Mouse (Mus musculus) spleen, adult 18-20 months (tissue): ENCODE data around the gene Cubn.

ENCODE experiments used
- DNase-seq, 2 experiments: peaks; one replicate each; pipeline ENCODE4 v3.0.0; 2022; ENCODE audit warnings: mixed read lengths in 2 of 2

The Cubn gene

DNA sequence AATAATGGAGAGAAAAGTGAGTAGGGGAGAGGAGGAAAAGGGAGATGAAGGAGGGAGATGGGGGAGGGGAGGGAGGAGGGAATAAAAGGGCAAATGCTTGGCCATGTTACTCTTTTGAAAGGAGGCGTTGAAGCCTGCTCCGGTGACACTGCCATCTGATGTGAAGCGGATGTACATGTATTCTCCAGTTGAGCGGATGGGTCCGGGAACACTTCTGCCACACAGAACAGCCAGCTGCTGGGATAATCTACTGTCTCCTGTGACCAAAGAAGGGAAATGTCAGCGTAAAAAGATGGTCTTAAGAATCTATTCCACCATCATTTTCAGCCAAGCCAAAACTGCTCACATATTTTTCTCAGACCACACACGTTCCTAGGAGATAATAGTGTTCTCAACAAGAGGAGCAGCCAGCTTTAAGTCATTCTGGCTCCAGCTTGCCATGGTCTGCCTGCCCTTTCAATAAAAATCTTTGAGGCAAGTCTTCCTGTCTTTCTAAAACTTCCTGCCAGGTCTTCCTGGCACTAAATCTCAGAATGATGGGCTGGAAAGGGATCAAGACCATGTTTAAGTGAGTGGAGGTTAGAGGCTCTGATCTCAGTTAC is 149.2 kb downstream of the Cubn start:
- no peak for DNase-seq

DNA sequence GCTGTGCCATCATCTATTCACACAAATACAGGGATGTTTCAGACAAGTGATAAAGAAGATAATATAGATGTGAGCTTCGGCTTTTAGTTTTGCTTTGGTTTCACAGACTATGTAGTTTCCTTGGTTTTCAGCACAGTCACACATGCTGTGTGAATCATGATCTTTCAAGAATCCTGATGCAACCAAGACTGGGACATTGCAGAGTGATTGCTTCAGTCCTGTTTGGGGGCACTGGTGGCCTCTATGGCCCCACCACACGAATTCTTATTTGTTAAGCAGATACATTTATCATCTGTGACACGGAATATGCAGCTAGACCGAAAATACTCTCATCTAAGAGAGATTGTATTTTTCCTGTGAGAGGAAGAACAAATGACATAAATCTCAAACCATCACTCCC is 156.2 kb downstream of the Cubn start:
- DNase-seq = no peak

DNA sequence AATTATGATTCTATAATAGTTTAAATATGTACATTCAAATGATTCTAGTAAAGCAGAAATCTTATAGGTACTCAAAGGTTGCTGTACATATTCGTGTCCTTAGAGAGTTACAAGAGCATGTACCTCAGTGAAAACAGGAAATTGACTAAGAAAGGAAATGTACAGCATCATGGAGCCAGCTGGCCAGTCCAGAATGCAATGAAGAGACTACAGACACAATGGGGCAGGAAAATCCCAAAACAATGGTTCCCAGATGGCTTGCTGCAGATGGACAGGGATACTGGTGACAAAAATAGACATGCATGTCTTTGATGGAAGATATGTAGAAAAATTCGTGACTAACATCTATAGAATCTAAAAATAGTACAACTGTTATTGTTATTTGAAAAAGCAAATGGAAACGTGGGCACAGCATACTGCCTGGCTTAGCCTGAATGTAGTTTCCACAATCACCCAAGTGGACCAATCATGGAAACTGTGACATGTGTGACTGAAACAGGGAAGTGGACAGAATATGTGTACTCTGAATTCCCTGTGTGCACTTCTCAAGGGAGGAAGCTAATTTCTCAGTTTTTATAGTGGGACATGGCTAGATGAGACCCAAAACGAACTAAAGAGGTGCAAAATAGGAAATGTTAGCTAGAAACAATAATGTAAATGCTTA is 161.7 kb downstream of the Cubn start:
- no peak for DNase-seq

DNA sequence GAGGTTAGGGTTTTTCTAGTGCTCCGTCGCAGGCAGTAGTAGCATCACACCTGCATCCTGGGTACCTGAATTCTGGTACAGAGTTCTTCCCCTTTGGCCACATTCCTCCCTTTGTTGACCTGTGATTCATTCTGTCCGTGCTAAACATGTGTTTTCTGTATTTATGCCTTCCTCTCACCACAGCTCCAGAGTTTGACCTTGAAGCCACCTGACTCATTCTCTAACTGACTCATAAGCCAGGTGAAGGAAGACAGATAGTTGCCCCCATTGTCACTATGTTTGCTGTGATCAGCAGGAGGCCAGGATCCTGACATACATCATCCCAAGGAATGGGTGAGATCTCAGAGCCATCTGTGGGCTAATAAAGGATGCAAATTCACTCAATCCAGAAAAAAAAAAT is 188.2 kb downstream of the Cubn start:
- no peak for DNase-seq

DNA sequence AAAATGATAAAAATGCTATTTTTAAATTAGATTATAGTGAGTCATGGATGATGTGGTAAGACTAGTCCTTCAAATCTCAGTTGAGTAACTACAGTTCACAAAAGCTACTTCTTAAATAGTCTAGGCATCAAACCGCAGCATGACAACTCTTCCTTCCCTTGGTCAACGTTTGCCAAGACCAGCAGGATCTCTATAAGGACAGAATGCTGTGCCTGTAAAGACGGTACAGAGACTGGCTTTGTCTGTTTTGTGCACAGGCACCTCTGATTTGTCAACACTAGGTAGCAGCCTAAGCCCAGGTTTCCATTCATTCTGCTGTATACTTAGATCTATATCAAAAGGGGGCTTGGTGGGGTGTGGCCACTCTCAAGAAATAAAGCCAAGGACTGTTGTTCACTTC is 192.6 kb downstream of the Cubn start:
- DNase-seq = no peak

DNA sequence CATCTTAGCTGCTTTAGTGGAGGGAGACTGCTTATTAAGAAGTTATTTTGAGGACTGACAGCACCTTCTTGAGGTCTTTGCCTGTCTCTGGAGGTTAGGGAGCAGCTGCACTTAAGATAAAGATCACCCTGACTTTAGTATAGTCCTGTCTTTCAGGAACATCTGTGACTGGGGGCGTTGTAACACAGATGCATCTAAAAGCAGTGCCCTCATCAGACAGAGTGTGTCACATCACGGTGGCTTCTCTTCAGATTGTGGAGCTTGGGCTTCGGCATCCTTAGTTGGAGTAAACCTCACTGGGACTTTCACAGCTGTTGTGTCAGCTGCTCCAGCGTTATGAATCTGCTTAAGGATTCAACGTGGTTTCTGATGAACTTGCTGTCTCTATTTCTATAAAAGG is 193.9 kb downstream of the Cubn start:
- no peak for DNase-seq

DNA sequence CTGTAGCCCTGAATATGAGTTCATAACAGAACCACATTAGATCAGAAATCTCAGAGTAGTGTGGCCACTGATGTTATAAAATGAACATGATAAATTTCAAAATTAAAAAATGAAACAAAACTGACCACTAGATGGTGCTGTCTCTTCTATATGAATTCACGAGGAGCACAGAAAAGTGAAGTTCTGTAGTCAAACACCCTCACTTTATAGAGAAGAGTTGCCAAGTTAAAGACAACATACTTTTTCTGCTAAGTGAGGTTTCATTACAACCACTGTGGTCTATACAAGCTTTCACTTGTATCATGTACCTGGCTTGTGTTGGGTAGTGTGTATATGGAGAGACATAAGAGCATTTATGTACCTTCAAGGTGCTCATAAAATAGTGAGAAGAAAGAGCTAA is 201.0 kb downstream of the Cubn start:
- DNase-seq = no peak

DNA sequence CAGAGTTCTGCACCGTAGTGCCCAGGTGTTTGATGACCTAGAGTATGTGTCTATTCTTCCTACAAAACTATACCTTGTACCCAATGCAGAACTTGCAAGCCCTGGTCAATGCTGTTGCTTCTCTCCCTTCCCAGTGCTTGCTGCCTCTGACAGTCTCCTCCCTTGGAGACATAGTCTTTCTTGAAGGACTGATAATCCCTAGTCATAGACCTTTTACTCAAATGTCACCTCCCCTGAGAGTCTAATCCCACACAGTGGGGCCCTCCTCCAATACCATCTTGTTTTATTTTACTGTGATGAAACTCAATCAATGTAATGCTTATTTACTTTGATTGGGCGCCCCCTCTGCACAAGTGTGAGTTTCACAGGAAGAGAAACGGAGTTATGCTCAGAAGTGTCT is 201.5 kb downstream of the Cubn start:
- no peak for DNase-seq

DNA sequence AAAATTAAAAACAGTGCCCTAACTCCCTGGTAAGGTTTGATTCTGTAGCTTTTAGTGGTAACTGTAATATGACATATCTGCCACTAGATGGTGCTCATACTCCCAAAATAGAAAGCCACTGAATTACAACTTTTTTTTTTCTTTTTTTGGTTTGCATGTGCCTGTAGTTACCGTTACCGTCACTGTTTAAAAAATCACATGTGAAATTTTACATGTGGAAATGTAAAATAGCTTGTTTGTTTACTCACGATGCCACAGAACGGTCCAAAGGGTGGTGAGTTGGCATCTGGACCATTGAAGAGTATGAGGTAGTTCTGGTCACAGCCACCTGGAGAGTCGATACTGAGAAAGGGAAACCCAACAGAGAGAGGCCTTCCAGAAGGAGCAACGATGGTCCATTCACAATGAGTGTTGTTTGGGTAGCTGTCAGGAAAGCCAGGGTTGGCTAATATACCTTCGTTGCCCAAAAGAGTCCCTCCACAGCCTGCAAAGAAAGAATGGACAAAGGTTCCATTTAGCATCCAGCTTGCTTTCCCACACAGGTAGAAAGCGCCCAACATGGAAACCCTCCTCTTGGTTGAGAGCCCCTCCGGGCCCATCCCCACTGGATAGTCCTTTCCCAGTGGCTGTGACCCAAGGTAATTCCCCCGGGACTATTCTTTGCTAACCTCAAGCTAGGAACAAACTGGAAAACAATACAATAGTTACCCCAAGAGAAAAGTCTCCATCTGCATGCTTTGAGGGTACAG is 213.3 kb downstream of the Cubn start:
- DNase-seq = no peak

DNA sequence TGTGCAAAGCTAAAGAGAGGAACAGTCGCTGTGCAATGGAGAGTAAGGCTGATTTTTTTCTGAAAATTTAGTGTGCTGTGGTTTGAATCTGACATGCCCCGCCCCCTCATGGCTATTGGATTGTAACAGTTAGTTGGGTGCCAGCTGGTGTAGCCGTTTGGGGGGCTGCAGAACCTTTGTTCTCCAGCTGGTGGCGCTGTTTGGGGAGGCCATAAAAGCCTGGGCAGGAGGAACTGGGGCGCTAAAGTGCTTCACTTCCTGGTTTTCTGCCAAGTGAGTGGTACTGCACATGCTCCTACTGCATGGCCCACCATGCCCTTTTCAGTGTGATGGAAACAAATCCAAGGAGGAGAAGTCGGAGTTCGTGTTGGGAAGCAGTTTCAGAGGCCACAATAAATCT is 215.7 kb downstream of the Cubn start:
- DNase-seq = no peak

DNA sequence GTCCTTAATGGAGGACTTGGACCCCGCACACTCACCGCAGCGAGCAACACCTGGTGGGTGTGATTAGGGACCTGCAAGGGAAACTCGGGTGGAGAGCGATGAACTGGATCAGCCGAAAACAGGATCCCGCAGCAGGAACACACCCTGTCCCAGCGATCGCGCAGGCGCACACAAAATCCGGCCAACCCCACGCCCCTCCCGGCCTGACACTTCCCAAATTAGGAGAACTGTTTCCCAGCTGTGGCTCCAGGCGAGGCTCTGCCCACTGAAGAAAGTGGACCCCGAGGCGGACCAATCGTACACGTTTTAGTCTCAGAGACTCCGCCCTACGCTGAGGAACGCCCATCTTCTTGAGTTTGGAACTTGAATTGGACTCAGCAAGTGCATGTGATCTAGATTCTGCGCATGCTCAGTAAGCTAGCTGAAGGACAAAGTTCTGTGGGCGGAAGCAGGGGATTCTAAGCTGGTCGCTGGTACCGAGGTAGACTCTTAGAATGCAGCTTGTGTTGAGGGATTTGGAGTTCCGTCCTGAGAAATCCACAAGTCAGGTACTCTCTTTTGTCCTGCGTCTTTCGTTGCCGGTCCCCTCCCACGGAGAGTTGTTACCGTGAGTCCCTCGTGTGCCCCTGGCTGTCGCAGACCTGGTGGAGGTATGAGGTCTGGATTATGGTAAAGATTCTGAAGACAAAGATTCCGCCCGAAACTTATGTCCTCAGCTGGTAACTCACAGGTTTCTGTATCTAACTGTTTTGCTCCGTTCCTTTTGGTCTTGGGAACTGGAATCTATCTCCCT is 220.3 kb downstream of the Cubn start, which contains the start of gene Rsu1:
Gene Rsu1, minus strand, starts transcription at position 251 of the 793 bp plus-strand sequence.
- DNase-seq = peak; percentile 87 to 88

DNA sequence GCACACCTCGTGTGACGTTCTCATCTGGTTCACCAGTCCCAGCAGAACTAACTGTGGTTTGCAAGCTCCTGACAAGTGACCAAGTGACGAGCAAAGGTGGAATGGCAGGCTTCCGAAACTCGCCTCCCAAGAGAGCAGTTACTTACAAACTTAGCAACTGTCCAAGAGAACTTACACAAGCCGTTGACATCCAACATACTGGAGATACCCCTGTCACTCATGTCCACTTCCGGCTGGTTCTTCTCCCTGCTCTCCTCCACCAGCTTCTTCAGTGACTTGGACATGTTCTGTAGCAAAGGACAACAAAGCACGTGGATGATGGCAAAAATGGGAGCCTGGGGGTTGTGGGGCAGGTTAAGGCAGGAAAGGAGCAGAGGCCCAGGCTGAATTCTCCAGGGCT is 220.9 kb downstream of the Cubn start:
- peak in 1 of 2 experiments; percentile 12 for DNase-seq

DNA sequence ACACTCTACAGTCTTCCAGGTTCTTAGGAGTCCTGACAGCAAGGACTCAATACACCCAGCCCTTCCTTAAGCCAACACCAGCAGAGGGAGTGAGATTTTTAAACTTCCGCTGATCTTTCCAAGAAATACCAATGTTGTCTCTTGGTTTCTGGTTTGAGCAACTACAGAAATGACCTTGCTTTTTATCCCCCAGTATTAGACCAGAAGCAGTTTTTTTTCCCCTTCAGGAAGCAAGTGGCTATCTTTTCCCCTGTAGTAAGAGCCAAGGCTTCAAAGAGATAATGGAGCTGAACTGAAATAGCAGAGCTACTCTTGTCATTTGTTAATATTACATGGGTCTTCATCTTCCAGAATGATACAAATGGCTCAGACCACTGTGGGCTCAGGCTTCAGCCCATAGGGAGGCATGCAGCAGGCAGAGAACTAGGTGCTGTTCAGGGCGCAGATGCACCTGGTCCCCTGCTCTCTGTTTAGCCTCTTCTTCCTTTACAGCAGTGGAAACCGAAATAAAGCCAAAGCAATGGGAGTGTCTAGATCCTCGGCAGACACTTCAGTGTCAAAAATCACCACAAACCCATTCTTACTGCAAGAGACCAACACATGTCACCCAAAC is 222.8 kb downstream of the Cubn start:
- no peak for DNase-seq

DNA sequence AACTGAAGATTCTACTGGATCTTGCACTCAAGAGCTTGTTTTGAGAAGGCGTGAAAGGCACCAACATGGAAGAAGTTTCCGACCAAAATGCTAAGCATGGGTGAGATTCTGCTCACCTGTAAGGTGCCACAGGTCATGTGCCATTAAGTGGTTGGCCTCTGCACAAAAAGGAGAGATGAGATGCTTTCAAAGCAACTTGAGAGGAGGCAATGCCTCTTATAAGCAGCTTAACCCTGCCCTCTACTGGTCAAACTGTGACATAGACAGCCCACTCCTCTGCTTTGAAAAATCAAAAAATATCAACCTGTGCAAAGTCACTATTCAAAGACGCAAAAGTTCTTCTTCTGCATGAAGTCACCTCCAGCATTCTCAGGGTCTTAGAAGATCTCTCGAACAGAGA is 226.7 kb downstream of the Cubn start:
- DNase-seq = no peak

DNA sequence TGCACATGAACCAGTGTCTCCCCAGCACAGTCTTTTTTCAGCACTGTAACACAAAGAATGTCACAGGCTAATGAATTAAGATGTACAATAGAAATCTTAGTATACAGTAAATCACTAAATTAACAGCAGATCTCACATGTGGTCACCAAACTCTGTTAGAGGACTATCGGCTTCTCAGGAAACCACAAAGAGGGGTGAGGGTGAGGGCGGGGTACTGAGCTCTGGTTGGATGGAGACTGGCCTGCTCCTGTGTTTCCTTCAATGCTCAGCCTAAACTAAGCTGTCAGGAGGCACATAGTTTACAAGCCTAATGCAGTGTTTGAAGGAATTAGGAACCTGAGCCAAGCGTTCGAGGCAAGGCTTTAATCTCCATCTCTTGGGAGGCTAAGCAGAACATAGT is 228.5 kb downstream of the Cubn start:
- DNase-seq = no peak

DNA sequence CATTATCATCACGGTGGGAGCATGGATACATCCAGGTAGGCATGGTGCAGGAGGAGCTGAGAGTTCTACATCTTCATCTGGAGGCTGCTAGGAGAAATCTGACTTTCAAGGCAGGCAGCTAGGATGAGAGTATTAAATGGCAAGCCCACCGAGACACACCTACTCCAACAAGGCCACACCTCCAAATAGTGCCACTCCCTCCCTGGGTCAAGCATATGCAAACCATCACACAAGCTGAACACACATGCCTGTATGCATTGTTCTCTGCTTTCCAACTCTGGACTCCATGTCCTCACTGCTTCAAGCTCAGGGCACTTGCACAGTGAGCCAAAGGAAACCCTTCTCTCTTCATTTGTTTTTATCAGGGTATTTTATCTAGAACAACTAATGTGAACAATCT is 233.0 kb downstream of the Cubn start:
- no peak for DNase-seq

DNA sequence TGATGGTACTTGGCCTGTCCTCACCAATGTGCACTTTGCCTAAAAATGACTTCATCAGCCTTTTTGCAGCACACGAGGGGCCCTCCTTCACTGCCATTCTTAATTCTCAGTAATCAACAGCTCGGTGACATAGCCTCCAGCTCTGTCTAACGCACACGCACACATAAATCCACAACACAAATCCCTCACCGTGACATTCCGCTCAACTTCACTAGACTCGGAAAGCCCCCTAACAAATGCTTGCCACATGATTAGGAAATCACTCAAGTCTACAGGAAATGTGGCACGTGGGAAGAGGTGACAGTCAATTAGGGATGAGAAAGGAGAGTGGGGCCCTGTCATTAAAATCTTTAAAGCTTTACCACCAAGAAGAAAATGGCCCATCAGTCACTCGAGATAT is 250.9 kb downstream of the Cubn start:
- DNase-seq = no peak

DNA sequence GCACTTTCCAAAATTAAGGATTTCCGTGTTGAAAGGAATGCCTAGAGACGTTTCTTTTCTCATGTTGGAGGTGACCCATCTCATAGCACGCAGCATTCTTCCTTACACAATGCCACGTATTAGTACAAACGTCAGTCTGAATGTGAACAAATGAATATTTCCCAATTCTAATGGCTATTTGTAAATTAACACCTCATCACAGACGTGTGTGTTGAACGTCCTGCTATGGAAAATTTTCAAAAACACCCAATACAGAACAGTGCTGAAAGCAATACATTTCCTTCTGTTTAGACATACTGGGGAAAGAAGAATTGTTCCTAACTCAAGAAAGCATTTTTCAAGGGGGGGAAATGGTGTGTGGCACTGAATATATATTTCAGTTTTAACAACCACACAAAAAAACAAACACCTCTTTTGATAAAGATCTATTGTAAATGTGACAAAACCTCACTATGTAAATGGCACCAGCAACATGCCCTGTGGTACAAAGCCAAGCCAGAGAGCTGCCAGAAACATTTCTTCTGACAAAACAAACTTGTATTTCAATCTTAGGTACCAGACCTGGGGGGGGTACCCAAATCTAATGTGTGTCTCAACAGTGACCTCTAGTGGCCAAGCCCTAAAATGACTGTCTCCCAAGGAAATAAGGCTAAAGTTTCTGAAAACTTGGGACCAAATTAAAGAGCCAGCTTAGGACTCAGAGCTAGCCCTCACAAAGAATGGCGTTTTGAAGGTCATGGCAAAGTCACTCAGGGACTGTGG is 254.3 kb downstream of the Cubn start:
- DNase-seq = peak in 1 of 2 experiments; percentile 32

DNA sequence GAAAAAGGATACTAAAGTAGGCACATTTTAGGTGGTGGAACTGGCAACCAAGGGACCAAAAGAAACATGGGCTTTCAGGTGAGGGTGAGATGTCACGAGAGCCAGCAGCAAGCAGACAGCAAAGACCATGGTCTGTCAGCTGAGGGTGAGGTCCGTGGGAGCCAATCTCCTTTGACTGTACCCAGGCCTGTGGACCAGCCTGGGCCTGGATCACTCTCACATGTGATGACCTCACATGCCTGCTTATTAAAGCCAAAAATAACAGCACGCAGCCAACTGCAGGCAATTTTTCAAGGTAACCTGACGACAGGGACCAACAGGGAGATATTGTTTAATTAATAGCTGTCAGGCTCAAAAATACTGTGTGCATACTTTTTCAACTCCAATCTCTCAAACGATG is 255.9 kb downstream of the Cubn start:
- DNase-seq = no peak

DNA sequence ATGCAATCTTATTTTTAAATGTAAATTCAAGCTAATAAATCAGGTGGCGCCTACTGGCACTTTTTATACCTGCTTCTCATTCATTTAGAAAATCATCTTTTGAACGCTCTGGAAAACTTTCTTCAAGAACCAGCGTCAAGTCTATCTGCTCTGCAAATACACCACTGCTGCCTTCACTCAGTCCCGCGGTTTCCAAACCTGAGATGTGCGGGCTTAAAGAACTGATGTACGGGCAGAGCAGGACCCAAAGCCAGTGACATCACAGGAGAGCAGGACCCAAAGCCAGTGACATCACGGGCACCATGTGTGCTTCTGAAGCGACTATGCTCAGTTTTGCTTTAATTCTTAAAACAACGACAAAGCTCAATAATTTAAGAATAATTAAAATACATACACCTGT is 256.8 kb downstream of the Cubn start:
- DNase-seq = no peak

DNA sequence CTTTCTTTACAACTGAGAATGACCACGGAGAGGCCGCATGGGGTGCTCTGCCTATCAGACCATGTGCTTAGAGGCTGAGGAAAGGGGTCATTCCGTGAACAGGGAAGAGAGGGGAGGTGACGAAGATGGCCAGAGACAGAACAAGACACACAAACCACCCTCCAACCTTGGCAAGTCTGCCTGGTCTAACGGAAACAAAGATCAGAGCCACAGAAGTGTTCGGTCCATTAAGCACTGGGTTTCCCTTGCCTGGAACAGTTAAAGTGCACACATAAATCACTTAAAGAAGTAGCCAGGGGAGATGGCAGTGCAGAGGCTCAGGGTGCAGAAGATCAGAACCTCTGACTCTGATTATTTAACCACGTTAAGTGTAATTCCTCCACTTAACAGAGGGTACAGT is 257.7 kb downstream of the Cubn start:
- no peak for DNase-seq

DNA sequence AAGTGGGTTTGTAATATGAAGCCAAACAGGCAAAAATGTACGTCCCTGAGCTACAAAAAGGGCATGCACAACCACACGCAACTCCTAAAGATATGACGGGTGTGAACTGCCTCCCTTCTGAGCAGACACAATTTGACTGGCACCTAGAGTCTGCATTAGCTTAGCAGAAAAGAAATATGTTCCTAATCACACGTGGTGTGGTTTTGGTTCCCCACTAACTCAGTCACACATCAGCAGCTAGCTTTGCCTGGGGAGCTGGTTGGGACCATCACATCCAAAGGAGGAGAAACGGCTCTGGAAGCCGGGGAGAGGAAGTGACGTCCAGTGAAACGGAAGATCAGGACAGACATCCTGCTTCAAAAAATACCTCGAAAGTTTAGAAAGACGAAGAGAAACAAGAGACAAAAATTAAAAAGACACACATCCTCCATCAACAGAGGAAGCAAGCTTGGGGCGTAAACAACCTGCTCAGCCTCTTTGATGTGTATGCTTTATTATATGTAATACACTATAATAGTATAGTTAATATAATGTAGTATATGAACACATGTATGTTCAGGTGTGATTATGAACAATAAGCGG is 258.3 kb downstream of the Cubn start:
- DNase-seq = no peak
